Mouse (Mus musculus): ENCODE data around the gene Mipep.

GRCm38 (mm10) chr14:60735206-60735605 is 49.2 kb upstream of the Mipep start:
- TF ChIP-seq EP300 (IDR thresholded peaks at IDR 0.05; ENCODE audit: low read depth) (no peak), CTCF (IDR thresholded peaks at IDR 0.05; ENCODE audit: low read depth) (no peak)
